13 mouse cellular contexts compared by ENCODE assay signal in genomic region chrX:134890583-134890982, GRCm38 (mm10).
"Had no signal": no experiment of that assay in that cellular context is flagged by ENCODE, and none has a peak within 500 bp of the region (broad histone marks: within the 10 kb centered on the region; RNA-seq: fewer than 3 reads in every experiment).

No protein-coding gene starts in this region.

- DNase-seq: lung, adult 18-20 months; lung, embryonic 14.5 days; lung, postnatal 10 days; lung, postnatal 4 days; midbrain, embryonic 14.5 days; retina, postnatal 1 day; right cerebral cortex, adult 18-20 months; right cerebral cortex, postnatal 25 days; right cerebral cortex, postnatal 4 days; spleen, adult 18-20 months; thymus, adult 2 months; thymus, postnatal 25 days; thymus, postnatal 4 days had no signal
